Mouse (Mus musculus): ENCODE results near the gene Serpina3m.
A peak's percentile ranks its signal among the peaks of the same experiment; 100 is the strongest.
"Not testable (repeated sequence)": the region's sequence is repeated elsewhere in the genome, so short reads cannot be mapped to it uniquely, and the experiment has no call there.

Gene Serpina3m

DNA sequence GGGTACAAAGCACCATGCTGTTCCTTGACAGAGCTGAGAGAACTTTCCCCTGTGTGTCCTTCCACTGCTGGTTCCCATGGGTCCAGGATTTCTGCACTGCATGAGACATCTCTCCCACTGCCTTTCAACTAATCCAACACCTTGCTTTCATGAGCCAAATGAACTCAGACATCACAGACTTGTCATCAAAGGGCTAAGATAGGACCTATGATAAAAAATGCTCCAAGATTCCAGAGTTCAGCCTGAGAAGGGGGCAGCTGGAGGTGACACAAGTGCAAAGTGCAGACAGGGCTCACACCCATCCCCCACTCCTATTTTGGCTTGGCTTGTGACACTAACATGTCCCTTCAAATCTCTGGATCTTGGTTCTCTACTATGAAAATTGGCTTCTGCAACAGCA, 50.2 kb downstream of the Serpina3m start:
- no peak for DNase-seq (ENCODE audit: low read depth, low spot score)

DNA sequence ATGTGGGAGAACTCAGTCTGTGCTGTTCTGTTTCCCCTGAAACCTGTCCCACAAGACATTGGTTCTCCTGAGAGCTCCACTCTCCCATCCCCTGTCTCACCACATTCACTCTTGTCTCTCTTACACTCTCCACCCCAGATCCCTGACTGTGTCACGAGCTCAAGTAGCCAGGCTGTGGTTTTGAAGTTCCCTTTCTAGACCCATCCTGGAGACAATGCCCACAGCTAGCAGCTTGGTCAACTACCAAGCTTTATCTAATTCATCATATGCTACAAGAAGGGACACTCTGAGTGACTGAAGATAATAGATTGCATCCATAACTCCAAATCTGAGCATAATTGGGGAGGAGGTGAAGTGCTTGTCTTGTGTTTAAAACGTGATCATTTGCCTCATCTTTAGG, 52.8 kb downstream of the Serpina3m start:
- not testable (repeated sequence) for DNase-seq (ENCODE audit: low read depth, low spot score)

DNA sequence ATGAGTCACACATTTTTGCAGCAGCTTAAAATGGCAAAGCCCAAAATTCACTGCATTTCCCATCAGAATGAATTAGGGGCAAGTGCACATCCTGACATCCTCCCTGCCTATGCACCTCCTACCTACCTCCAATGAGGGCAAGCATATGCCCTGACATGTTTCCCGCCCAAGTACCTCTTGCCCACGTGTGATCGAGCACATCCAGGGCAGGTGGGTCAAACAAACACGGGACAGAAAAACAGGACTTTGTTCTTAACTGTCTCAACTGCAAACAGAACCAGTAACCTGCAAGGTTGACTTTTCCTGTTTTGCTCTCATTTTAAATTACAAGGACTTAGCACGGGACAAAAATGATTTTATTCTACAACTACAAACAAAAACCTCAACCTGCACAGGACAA, 65.7 kb downstream of the Serpina3m start:
- DNase-seq (ENCODE audit: low read depth, low spot score) = no peak

DNA sequence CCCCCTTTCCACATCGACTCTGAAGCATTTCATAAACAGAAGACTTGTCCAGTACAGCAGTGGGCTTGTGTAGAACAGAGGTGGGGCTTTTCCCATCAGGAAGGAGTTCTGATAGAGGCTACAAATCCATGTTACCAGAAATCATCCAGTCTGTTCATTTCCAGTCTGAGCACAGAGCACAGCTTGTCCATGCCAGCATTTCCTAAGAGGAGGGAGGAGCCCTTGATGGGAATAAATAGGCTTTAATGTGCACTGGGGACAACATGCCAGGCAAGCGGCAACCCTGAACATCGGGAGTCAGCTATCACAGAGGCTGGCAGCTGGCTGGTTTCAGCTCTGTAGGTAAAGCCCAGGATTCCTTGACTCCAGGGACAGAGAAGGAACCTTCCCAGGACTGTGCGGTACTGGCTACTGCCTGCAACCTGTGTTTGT, 68.2 kb downstream of the Serpina3m start, which contains the start of gene Serpina3n:
Serpina3n (plus strand) TSS at position 276 of the 432 bp plus-strand sequence.
- no peak for DNase-seq (ENCODE audit: low read depth, low spot score)

DNA sequence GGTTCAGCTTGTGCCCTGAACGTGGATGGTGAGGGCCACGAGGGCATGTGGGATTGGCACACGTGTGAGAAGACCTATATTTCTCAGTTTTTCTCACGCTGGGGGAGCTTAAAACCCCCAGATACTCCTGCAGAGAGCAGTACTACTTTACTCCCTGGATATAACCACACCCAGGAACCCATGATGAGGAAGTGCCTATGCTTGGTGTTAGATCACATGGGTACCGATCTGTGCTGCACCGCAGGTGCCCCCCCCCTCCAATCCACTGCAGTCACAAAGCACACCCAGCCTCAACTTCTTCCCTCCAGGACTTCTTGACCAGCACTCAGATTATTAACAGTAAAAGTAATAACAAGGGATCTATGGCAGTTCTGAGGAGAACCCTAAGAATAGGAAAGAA, 74.2 kb downstream of the Serpina3m start:
- no peak for DNase-seq (ENCODE audit: low read depth, low spot score)

DNA sequence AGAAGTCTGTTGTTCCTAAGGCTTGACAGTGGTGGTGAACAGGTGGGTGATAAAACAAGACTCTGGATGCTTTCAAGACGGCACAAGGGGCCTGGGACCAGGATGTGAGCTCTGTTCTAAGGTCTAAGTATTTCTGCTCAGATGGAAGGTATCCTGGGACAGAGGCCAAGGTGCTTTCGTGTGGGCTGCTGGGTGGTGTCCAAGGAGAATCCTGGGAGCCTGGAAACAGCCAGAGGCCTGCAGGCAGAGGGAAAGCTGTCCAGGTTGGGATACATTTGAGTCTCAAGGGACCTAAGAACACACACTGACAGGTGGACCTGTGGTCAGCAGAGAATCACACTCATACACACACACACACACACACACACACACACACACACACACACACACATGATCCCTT, 76.3 kb downstream of the Serpina3m start:
- no peak for DNase-seq (ENCODE audit: low read depth, low spot score)

DNA sequence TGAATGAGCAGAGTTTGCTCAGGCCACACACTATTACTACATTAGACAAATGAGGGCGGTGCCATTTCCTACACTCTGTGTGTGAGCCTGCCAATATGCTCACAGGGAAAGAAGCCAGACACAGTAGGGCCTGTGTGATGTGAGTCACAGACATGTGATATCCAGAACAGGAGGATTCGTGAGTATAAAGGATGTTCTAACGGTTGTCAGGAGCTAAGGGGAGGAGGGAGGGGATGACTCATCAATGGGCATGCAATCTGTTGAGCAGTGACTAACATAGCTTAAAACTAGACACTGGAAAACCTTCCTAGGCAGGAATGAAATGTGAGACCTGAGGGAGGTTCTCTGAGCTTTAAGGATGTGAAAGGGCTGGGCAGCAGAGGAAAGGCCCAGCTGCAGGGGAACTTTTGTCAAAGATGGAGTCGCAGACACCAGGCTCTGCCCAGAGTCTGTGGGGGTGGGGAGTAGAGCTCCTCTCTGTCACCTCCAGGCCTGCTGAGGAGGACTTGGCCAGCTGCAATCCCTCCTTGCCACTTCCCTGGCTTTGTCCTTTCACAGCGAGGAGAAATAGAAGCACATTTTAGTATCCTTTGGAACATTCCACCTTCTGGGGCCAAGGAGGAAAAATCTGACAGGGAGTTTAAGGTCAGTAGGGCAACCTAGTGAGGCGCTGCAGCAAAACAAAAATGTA, 77.5 kb downstream of the Serpina3m start:
- no peak for DNase-seq (ENCODE audit: low read depth, low spot score)

DNA sequence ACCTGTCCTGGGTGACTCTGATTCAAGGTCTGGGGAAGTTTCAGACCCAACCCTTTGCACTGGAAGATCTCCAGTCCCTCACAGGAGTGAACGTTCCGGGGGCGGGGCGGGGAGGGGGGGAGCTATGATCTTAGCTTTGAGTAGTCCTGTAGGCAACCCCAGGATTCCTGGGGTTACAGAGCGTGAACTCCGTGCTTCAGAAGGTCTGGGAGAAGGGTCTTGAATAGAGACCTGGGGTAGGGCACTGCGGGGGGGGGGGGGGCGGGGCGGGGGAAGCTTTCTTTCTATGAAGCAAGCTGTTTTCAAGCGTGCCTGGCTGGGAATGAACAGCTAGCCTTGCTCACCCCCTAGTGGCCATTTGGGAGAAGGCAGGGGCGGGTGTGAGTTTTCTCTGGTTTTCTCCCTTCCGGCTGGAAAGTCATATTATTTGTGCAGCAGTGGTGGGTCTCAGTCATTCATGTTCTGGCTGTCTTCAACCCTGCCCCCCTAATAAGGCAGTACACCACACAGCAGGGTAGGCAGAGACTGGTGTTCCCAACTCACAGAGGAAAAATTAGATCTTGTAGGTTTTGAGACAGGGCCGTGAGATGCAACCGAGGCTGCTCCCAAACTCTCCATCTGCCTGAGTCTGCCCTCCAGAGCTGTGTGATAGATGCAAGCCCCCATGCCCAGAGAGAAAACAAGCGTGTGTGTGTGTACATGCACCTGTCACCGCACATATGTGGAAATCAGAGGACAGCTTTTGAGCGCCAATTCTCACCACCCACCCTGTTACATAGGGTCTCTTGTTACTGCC, 80.3 kb downstream of the Serpina3m start:
- DNase-seq (ENCODE audit: low read depth, low spot score) = peak; percentile 58

DNA sequence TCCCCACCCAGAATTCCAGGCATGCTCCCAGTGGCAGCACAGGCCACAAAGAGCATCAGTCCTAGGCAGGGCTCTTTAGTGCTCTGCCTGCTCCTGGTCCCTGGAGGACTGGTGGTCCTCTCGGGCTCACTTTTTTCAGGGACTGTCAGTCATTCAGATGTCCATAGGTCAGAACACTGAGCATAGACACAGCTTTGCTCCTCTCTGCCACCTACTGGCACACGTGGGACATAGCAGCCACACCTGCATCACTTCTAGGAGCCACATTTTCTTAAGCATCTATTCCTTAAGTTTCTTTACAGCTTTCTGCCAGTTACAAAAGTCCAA, 80.8 kb downstream of the Serpina3m start:
- no peak for DNase-seq (ENCODE audit: low read depth, low spot score)

DNA sequence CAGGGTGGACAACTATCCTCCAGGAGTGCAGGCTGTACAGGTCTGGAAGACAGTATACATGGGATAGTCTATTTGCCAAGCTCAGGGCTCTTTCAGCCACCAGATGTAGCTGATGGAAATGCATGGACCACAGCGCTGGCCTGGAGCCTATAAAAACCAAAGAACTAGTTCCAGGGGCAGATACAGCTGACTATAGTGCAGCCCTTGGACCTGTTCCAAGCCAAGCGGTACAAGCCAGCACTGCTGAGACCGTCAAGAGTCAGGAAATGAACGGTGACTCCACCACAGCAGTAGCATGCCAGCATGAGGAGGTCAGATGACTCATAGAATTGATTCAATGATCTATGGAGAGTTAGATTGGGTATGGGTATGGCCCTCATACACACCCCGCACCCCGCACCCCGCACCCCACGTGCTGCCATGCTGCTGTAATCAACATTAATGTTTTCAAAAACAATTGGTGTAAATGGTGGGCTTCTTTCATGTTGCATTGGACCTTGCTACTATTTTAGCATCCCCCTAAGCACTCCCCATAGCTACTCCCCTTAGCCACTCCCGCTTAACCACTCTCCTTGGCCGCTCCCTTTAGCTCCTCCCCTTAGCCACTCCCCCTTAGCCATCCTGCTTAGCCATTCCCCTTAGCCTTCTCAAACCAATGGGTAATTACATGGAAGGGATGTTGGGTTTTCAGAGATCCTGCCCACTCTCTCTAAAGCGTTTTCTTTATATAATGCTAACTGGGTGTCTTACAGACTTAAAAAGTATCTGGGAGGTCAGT, 84.5 kb downstream of the Serpina3m start:
- no peak for DNase-seq (ENCODE audit: low read depth, low spot score)

DNA sequence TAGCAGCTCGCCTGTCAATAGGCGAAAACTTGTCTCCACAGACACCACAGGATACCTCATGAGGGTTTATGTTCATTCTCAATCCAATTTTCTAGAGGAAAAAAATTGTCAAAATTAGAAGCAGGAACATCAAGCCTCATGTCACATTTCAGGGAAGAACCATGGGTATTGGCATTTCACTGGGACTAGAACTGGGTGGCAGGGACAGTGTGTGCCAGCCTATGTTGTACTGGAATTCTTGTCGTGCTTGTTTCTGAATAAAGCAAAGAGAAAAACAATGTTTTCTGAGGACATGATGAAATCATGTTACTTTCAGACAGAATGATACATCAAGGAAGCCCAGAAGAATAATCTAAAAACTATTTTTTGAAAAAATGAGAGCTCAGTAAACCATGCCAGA, 87.3 kb downstream of the Serpina3m start:
- DNase-seq (ENCODE audit: low read depth, low spot score) = no peak

DNA sequence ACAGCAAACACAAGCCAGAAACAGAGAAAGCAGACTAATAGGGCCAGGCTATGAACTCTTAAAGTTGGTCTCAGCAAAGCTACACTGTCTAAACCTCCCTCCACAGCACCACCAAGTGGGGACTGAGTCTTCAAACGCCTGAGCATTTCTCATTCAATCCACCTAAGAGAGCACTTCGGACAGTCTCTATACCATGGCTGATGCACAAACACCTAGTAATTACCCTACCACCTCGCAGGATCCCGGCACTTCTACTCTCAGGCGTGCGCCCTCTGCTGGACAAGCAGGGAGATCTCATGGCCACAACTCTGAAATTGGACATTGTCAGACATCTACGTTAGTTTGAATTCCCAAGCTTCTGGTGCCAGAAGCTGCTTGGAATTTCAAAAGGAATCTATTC, 88.6 kb downstream of the Serpina3m start:
- no peak for DNase-seq (ENCODE audit: low read depth, low spot score)

DNA sequence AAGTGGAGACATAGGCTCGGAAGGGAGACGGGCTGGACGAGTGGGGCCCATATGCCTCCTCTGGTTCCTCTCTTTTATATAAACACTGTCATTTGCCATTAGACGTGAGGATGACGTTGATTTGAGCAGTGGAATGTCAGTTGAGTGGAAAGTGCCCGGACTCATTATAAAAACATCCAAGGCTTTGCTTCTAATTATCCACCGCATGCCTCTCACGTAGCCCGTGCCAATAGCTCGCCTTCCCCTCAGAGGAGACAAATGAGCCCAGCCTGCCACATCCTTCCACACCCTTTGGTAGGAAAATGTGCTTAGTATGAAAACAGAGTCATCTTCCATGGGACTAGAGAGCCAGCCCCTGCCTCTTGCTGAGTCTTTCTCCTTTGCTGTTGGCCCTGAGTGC, 93.1 kb downstream of the Serpina3m start:
- DNase-seq (ENCODE audit: low read depth, low spot score) = no peak

DNA sequence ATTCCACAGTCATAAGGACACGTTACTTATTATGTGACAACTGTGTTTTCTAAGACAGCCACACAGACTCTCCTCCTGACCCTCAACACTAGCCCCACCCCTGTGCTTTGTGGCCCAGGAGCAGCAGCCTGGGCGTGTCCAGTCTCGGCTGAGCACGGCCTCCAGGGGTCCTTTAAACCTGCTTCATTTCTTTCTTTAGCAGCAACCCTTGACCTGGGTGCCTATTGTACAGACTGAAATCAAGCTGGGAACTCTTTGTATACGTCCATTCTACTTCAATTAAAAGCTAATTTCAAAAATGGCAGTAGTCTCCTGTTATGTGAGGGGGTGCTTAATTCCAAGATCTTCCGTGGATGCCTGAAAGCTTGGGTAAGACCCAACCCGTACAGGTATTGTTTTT, 94.9 kb downstream of the Serpina3m start:
- DNase-seq (ENCODE audit: low read depth, low spot score) = no peak

DNA sequence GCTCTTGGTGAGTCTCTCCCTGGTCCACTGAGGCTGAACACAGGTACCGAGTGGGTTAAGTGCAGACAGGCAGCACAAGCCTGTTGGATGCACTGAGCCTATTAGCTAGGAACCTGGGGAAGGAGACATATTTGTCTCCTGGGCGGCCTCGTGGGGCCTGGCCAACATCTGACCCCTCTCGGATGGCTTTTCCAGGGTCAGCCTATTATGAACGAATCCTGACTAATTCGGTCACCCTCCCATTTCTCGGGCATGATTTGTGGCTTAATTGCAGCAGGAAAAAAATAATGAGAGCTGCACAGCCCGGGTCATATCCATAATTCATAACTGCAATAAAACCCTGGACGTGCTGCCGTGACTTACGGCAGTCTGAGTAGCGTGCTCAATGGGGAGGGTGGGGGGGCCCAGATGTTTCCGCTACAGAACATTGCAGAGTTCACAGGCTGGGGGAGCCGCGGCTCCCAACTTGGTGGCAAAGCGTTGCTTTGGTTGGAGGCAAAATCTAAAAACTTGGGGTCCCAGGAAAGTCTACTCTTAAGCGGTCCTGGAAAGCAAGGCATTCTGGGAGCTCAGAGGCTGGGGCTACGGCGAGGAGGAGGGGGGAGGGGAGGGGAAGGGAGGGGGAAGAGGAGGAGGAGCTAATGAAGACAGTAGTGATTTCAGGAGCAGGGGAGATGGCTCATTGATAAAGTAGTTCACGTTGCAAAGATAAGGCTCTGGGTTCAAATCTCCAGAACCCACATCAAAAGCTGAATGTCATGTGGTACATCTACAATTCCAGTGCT, 95.9 kb downstream of the Serpina3m start:
- no peak for DNase-seq (ENCODE audit: low read depth, low spot score)

DNA sequence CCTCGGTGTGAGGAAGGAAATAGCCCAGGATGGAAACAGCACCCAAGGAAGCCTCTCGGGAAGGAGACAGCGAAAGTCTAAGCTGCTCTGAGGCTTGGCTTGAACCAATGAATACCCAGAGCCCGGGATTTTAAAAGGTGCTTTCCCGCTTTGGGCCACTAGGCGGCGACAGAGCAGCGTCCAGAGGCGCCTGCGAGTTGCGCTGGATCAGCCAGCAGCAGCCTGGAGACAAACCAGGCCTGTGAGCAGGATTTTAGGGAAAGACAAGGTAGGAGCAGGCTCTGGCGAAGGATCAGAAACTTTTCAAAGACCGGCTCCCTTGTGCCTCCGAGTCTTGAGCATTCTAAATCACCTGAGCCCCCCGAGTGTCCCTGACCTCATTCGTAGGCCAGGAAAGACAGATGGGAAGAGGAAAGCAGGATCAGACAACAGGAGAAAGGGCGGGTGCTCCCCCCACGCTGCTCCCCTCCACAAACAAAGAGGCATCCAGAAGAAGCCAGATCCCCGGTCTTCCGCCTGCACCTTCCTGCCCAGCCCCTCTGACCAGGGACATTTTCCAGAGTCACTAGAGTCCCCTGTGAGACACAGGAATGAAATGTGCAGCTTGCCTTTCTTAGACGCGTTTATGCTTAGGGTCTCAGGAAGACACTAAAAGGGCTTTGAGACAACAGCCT, 101.9 kb downstream of the Serpina3m start:
- DNase-seq (ENCODE audit: low read depth, low spot score) = peak; percentile 51

DNA sequence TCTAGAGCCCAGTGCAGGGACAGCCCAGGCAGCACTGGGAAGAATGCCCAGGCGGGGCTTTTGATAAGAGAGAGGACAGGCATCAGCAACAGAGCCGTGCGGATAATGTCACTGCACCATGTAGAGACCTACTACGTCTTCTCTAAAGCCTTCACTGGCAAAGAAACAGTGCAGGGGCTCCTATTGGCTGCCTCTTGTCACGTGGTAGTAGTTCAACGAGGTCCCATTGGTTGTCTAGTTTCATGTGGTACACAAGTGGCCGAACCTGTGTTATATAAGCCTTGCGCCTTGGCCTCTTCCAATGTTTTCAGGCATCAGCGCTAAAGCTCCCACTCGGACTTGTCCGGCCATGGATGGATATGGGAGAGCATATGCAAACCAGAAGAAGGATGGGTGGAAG, 105.4 kb downstream of the Serpina3m start:
- no peak for DNase-seq (ENCODE audit: low read depth, low spot score)

All from brain, embryonic 18.5 days (tissue).